Mouse (Mus musculus): ENCODE measurements at regions not wholly inside any gene's neighbourhood (a gene's known extent, or its start where the extent isn't known, plus 50 kb on each side); places are given as distances from the start of the nearest gene placed in this dataset.

DNA sequence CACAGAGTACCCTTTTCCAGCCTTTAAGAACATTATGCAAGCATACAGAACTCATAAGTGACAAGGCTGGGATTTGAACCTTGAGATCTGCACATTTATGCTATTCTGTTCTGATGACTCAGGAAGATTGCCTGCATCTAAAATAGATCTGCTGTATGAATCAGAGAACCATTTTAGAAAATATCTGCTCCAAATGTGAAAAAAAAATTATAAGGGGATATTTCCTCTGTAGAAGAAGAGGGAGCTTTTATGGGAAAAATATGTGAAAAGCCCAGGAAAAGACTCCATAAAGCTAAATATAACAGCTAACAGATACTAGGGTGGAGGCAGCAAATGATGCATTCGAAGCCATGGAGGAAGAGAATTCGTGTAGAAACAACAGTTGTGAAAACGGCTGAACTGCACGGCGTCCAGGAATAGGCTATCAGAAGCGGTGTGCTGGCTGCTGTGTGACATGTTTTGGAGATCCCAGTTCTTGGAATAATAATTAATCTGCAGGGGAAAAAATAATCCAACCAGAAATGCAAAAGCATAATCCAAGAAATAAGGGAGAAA is 127.9 kb upstream of the Gm10131 start:
- 88% methylated on average over 6 of the region's 6 CpGs for WGBS
- Histone ChIP-seq H3K4me1 (ENCODE audit: control insufficient read depth, insufficient read depth, low read length) (no peaks in the 10 kb centered on the region), H3K27ac (ENCODE audit: control insufficient read depth, insufficient read depth, low read depth, low read length, poor library complexity) (no peak overlapping the region), H3K4me3 (replicated peaks; ENCODE audit: control insufficient read depth, low read depth, low read length) (no peak overlapping the region)
- TF ChIP-seq CTCF (IDR thresholded peaks at IDR 0.05; ENCODE audit: control insufficient read depth, insufficient read depth, low read length) (no peak), POLR2A (IDR thresholded peaks at IDR 0.05; ENCODE audit: borderline replicate concordance, control insufficient read depth, low read depth, low read length) (no peak)

DNA sequence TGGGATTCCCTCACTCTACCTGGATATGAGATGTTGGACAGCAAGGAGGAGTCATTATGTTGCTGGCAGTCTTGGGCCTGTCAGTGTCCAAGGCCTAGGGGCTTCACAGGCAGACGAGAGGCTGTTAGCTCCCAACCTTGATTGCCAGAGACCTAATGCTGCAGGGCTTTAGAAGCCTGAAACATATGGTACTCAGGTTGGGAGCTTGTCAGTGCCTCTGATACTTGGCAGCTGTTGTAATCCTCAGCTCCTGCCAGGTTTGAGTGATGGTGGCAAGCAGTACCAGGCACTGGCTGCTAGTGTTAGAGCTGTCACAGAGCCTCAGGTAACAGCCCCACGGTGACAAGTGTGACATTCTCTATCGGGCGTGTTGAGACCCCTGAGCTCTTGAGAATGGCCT is 122.2 kb upstream of the Gm10131 start:
- H3K4me1 ChIP-seq (ENCODE audit: control insufficient read depth, insufficient read depth, low read length) = no peaks in the 10 kb centered on the region
- WGBS = 77% methylated on average over 4 of the region's 4 CpGs
- H3K27ac ChIP-seq (ENCODE audit: control insufficient read depth, insufficient read depth, low read depth, low read length, poor library complexity) = no peak overlapping the region
- no peak overlapping the region for H3K4me3 ChIP-seq (replicated peaks; ENCODE audit: control insufficient read depth, low read depth, low read length)
- TF ChIP-seq POLR2A (IDR thresholded peaks at IDR 0.05; ENCODE audit: borderline replicate concordance, control insufficient read depth, low read depth, low read length) (no peak), CTCF (IDR thresholded peaks at IDR 0.05; ENCODE audit: control insufficient read depth, insufficient read depth, low read length) (no peak)

DNA sequence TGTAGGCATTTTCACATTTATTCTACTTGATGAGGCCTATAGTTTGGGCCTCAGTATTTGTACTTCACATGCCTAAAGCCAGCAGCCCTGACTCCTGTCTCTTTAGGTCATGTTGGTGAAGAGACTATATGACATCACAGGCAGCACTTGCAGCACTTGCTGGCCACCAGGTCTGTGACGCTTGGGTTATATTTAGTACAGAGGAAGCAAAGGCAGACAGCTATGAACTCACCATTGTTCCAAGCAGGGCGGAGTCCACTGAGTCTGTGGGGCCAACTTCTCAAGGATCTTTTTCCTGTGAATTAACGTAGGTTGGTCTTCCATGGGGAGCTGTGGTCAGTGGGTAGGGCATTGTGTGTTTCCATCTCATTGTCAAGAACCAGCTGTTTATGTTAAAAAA is 117.9 kb upstream of the Gm10131 start:
- Histone ChIP-seq H3K4me1 (ENCODE audit: control insufficient read depth, insufficient read depth, low read length) (no peaks in the 10 kb centered on the region), H3K27ac (ENCODE audit: control insufficient read depth, insufficient read depth, low read depth, low read length, poor library complexity) (no peak overlapping the region), H3K4me3 (replicated peaks; ENCODE audit: control insufficient read depth, low read depth, low read length) (no peak overlapping the region)
- 36% methylated on average over 3 of the region's 3 CpGs for WGBS
- no peak for TF ChIP-seq POLR2A (IDR thresholded peaks at IDR 0.05; ENCODE audit: borderline replicate concordance, control insufficient read depth, low read depth, low read length)
- TF ChIP-seq CTCF (IDR thresholded peaks at IDR 0.05; ENCODE audit: control insufficient read depth, insufficient read depth, low read length) = no peak

DNA sequence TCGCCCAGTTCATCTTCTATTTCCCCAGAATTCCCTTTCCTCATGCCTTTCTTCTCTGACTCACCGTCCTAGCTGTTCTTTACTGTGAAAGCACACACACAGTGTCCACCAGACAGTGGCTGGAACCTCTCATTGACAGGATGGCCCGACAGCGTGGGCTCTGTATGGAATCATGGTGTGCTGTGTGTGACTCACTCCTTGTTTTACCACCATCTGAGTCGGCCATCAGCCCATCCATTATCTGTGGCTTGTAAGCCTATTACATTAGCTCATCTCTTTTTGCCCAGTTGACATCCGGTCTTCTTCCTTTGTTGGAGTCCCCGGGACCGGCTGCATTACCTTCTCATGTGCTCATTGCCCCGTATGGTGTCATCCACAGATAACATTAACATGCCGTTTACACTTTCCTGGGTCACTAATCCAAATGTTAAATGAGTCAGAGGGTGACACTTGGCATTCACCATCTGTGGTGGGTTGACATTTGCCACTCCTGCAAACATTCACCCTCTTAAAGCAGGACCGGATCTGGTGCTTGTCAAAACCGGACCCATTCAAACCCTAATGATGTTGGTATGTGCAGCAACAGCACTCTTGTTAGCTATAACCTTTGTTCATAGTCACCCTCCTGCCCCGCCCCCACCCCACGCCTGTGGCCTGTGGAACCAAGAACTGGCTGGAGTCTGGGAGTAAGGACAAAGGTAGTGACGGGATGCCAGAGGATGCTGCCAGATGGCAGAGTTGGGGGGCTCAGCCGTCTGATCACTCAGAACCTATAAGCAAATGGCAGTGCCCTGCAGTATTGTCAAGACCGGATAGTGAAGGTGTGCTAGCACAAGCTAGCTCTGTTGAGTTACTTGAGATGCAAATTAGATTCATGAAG is 113.7 kb upstream of the Gm10131 start:
- TF ChIP-seq CTCF (IDR thresholded peaks at IDR 0.05; ENCODE audit: control insufficient read depth, insufficient read depth, low read length) = no peak
- no peak for TF ChIP-seq POLR2A (IDR thresholded peaks at IDR 0.05; ENCODE audit: borderline replicate concordance, control insufficient read depth, low read depth, low read length)
- H3K4me1 ChIP-seq (ENCODE audit: control insufficient read depth, insufficient read depth, low read length) = no peaks in the 10 kb centered on the region
- 84% methylated on average over 17 of the region's 17 CpGs for WGBS
- H3K4me3 ChIP-seq (replicated peaks; ENCODE audit: control insufficient read depth, low read depth, low read length) = no peak overlapping the region
- H3K27ac ChIP-seq (ENCODE audit: control insufficient read depth, insufficient read depth, low read depth, low read length, poor library complexity) = no peak overlapping the region

DNA sequence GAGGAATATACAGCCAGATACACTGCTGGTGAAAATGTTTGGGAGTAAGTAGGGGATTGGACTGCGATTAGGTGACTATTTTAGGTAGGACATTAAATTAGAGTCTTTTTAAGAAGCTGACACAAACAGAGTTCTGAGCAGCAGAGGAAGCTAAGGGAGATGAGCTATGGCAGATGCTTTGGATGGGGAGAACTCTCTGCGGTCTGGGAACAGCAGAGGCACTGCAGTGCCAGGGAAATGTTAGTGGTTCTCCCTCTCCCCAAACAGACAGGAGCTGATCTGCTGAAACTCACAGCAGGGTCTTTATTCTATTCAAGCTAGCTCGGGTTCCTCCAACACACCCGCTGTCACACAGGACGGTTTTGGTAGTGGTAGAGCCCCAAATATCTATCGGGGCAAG is 110.7 kb upstream of the Gm10131 start:
- H3K4me1 ChIP-seq (ENCODE audit: control insufficient read depth, insufficient read depth, low read length) = no peaks in the 10 kb centered on the region
- no peak overlapping the region for H3K27ac ChIP-seq (ENCODE audit: control insufficient read depth, insufficient read depth, low read depth, low read length, poor library complexity)
- TF ChIP-seq CTCF (IDR thresholded peaks at IDR 0.05; ENCODE audit: control insufficient read depth, insufficient read depth, low read length) (no peak), POLR2A (IDR thresholded peaks at IDR 0.05; ENCODE audit: borderline replicate concordance, control insufficient read depth, low read depth, low read length) (no peak)
- H3K4me3 ChIP-seq (replicated peaks; ENCODE audit: control insufficient read depth, low read depth, low read length) = no peak overlapping the region
- WGBS = 86% methylated on average over 6 of the region's 6 CpGs
